Mouse (Mus musculus) brain, embryonic 14.5 days (tissue): ENCODE results near the gene H2afy2.

Experiments used
- CTCF ChIP-seq: fragments of 200-500 bp; IDR thresholded peaks from 2 replicates; pipeline ENCODE4 v1.5.1; 2012; ENCODE audit warnings: inconsistent platforms, mild to moderate bottlenecking, moderate library complexity, borderline replicate concordance; ENCODE audit not compliant: insufficient read depth, insufficient read length; ENCODE audit errors: extremely low read depth
- POLR2A ChIP-seq: fragments of 200-500 bp; IDR thresholded peaks from 2 replicates; pipeline ENCODE4 v1.6.1; 2012; ENCODE audit warnings: mild to moderate bottlenecking, inconsistent platforms, borderline replicate concordance; ENCODE audit not compliant: poor library complexity, insufficient read depth, insufficient read length, severe bottlenecking; ENCODE audit errors: extremely low read depth

GRCm38 (mm10) chr10:61757022-61757421 lies 26.9 kb downstream of the H2afy2 start:
- TF ChIP-seq CTCF = no peak
- TF ChIP-seq POLR2A = no peak
